Mouse (Mus musculus): ENCODE measurements at regions not wholly inside any gene's neighbourhood (a gene's known extent, or its start where the extent isn't known, plus 50 kb on each side); places are given as distances from the start of the nearest gene placed in this dataset.

DNA sequence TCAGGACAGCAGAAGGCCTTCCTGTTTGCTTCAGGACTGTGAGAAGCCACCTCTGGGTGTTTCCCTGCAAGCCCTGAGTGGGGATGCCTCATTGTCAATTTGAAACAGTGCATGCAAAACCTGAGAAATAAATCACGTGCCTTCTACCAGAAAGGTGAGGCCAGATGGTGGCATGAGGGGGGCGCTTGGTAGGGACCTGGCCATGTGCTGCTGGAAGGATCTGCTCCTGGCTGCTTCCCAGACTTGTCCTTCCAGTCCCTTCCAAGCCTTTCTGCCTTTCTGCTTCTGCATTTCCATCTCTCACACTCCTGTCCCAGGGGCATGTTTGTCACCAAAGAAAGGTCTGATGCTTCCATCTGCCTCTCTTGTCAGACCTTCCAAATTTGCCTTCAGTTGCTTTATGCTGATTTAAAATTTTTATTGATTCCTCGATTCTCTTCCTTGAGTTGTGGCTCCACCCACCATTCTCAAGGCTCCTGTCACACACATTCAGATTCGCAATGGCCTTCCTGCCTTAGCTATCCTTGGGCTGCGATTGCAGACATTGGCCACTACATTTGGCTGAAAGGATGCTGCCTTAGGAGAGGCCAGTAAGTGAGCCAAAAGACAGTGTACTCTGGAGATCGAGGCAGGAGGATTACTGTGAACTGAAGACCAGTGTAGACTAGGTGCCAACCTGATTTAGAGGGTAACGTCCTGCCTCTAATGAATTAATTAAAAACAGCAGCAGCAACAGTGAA is 289.9 kb downstream of the Tcerg1l start (continued):
- TF ChIP-seq POLR2AphosphoS2 (IDR thresholded peaks at IDR 0.05; ENCODE audit: low read length), result no peak
- no peak for TF ChIP-seq CTCF (IDR thresholded peaks at IDR 0.05 in 2 of 3, conservative IDR thresholded peaks at IDR 0.05 in 1 of 3; ENCODE audit: control insufficient read depth in 1 of 3, insufficient read depth in 1 of 3, low read depth in 2 of 3, low read length in 3 of 3, poor library complexity in 1 of 3, severe bottlenecking in 1 of 3)
- no peak for TF ChIP-seq CHD2 (IDR thresholded peaks at IDR 0.05; ENCODE audit: low read length)
- no peak for TF ChIP-seq GABPA (IDR thresholded peaks at IDR 0.05; ENCODE audit: low read depth, low read length)

DNA sequence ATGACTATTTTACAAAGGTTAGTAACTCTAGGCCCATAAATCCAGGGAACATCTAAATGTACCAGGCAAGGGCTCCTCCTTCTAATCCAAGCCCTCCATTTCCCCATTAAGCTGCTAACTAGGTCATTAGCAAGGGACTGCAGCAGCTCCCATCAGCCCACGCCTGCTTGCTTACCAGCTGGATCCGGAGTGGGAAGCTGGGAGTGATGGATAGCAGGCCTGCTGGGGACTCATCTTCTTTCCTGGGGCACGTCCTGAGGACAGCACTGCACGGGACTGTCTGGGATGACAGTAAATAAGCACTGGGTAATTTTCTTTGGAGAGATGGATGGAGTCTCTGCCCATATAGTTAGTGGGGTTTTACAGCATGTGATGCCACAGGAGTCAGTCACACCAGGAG is 276.0 kb downstream of the Tcerg1l start:
- DNase-seq (ENCODE audit: low read depth, low spot score), result no peak
- no peak for TF ChIP-seq RCOR1 (IDR thresholded peaks at IDR 0.05; ENCODE audit: low read depth, low read length)
- TF ChIP-seq UBTF (IDR thresholded peaks at IDR 0.05; ENCODE audit: borderline replicate concordance, insufficient read depth, low read depth, low read length), result no peak
- no peak for TF ChIP-seq TCF12 (IDR thresholded peaks at IDR 0.05; ENCODE audit: low read depth, low read length)
- no peak for TF ChIP-seq USF2 (IDR thresholded peaks at IDR 0.05; ENCODE audit: borderline replicate concordance in 1 of 2, insufficient read depth in 1 of 2, low read depth in 1 of 2, low read length in 2 of 2)
- TF ChIP-seq TAL1 (IDR thresholded peaks at IDR 0.05; ENCODE audit: low read length), result no peak
- TF ChIP-seq HCFC1 (IDR thresholded peaks at IDR 0.05; ENCODE audit: low read depth, low read length), result no peak
- H3K79me2 ChIP-seq (ENCODE audit: control insufficient read depth, insufficient read depth, low read length, poor library complexity), result no peaks in the 10 kb centered on the region
- H3K4me1 ChIP-seq (ENCODE audit: control insufficient read depth in 1 of 2, insufficient read depth in 2 of 2, low read length in 2 of 2), result no peaks in the 10 kb centered on the region
- no peak overlapping the region for H3K4me3 ChIP-seq (ENCODE audit: control insufficient read depth in 1 of 2, insufficient read depth in 1 of 2, low read depth in 2 of 2, low read length in 2 of 2)
- no peaks in the 10 kb centered on the region for H3K27me3 ChIP-seq (ENCODE audit: control insufficient read depth in 1 of 2, insufficient read depth in 2 of 2, low read length in 2 of 2)
- no peaks in the 10 kb centered on the region for H3K36me3 ChIP-seq (ENCODE audit: control insufficient read depth in 1 of 2, insufficient read depth in 2 of 2, low read length in 2 of 2)
- H3K27ac ChIP-seq (ENCODE audit: control insufficient read depth, low read depth, low read length), result no peak overlapping the region
- H3K9me3 ChIP-seq (replicated peaks; ENCODE audit: insufficient read depth, low read length), result no peaks in the 10 kb centered on the region
- no peak overlapping the region for H3K9ac ChIP-seq (ENCODE audit: control insufficient read depth, low read depth, low read length, poor library complexity, severe bottlenecking)

DNA sequence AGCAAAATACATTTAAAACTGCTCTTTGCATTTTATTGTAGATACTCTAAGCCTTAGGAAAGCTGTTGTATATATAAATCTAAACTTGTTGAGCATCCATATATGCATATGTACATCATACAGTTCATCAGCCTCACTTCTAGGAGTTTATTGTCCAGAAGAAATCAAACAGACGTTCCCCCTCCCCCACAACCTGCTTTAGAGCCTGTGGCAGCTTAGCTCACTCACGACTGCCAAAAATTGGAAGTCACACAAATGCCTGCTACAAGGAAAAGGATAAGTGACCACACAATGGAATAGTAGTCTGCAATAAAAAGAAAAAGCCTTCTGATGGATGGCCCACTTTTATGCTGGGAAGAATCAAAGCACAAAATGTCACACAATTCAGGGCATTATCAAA is 267.8 kb downstream of the Tcerg1l start:
- TF ChIP-seq MAZ (IDR thresholded peaks at IDR 0.05; ENCODE audit: low read depth, low read length) (no peak), ZKSCAN1 (IDR thresholded peaks at IDR 0.05; ENCODE audit: low read depth, low read length) (no peak), UBTF (IDR thresholded peaks at IDR 0.05; ENCODE audit: borderline replicate concordance, insufficient read depth, low read depth, low read length) (no peak), ZC3H11A (IDR thresholded peaks at IDR 0.05; ENCODE audit: low read depth, low read length) (no peak), CTCF (IDR thresholded peaks at IDR 0.05 in 2 of 3, conservative IDR thresholded peaks at IDR 0.05 in 1 of 3; ENCODE audit: control insufficient read depth in 1 of 3, insufficient read depth in 1 of 3, low read depth in 2 of 3, low read length in 3 of 3, poor library complexity in 1 of 3, severe bottlenecking in 1 of 3) (no peak), MEF2A (IDR thresholded peaks at IDR 0.05; ENCODE audit: extremely low read depth, insufficient replicate concordance, low read depth, low read length, poor library complexity, severe bottlenecking) (no peak), TAL1 (IDR thresholded peaks at IDR 0.05; ENCODE audit: low read length) (no peak), USF2 (IDR thresholded peaks at IDR 0.05; ENCODE audit: borderline replicate concordance in 1 of 2, insufficient read depth in 1 of 2, low read depth in 1 of 2, low read length in 2 of 2) (no peak), POLR2AphosphoS5 (IDR thresholded peaks at IDR 0.05; ENCODE audit: borderline replicate concordance, low read depth, low read length) (no peak), POLR2A (IDR thresholded peaks at IDR 0.05; ENCODE audit: control insufficient read depth in 1 of 2, insufficient read depth in 1 of 2, low read depth in 1 of 2, low read length in 2 of 2, poor library complexity in 1 of 2) (no peak), ETS1 (IDR thresholded peaks at IDR 0.05; ENCODE audit: low read depth, low read length) (no peak), JUND (IDR thresholded peaks at IDR 0.05; ENCODE audit: low read depth, low read length) (no peak), MAFK (IDR thresholded peaks at IDR 0.05; ENCODE audit: borderline replicate concordance, low read depth, low read length) (no peak), HCFC1 (IDR thresholded peaks at IDR 0.05; ENCODE audit: low read depth, low read length) (no peak), USF1 (IDR thresholded peaks at IDR 0.05; ENCODE audit: low read depth, low read length) (no peak), MXI1 (IDR thresholded peaks at IDR 0.05; ENCODE audit: low read depth, low read length) (no peak)
- no peak overlapping the region for H3K4me3 ChIP-seq (ENCODE audit: control insufficient read depth in 1 of 2, insufficient read depth in 1 of 2, low read depth in 2 of 2, low read length in 2 of 2)
- H3K27ac ChIP-seq (ENCODE audit: control insufficient read depth, low read depth, low read length), result no peak overlapping the region
- H3K27me3 ChIP-seq (ENCODE audit: control insufficient read depth in 1 of 2, insufficient read depth in 2 of 2, low read length in 2 of 2), result no peaks in the 10 kb centered on the region
- H3K9ac ChIP-seq (ENCODE audit: control insufficient read depth, low read depth, low read length, poor library complexity, severe bottlenecking), result no peak overlapping the region
- H3K36me3 ChIP-seq (ENCODE audit: control insufficient read depth in 1 of 2, insufficient read depth in 2 of 2, low read length in 2 of 2), result no peaks in the 10 kb centered on the region
- no peaks in the 10 kb centered on the region for H3K79me2 ChIP-seq (ENCODE audit: control insufficient read depth, insufficient read depth, low read length, poor library complexity)
- no peaks in the 10 kb centered on the region for H3K4me1 ChIP-seq (ENCODE audit: control insufficient read depth in 1 of 2, insufficient read depth in 2 of 2, low read length in 2 of 2)
- no peak for DNase-seq (ENCODE audit: low read depth, low spot score)
- H3K9me3 ChIP-seq (replicated peaks; ENCODE audit: insufficient read depth, low read length), result no peaks in the 10 kb centered on the region
